Mouse (Mus musculus): Measurements from ENCODE around the gene Unc45b. TPM values are rescaled to one million over a fixed set of nuclear protein-coding genes. Genes with fewer than 3 reads are reported as not detected.
A peak's percentile ranks its signal among the peaks of the same experiment; 100 is the strongest.

Gene Unc45b
- polyA plus RNA-seq, 1 experiment: 3.3 TPM

DNA sequence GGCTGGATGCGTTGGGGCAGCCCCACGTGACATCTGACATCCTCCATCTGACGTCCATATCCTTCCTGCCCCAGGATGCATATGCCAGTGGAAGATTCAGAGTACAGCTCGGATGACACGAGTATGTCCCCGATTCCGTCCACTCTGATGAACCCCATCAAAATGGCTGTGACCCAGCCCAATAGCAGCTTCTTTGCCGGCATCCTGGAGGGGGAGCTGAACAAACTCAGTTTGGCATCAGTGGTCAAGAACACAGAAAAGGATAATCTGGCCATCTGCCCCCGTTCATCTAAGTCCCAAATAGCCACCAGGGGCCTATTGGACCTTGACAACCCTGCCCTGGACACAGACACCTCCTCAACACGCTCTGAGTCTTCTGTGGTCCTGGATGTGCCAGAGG lies 12.9 kb upstream of the Unc45b start:
- no peaks in the 10 kb centered on the region for H3K36me3 ChIP-seq (ENCODE audit: control insufficient read depth, insufficient read depth, low read length)
- no peak for TF ChIP-seq CTCF (IDR thresholded peaks at IDR 0.05; ENCODE audit: control insufficient read depth, insufficient read depth, insufficient replicate concordance, low read depth, low read length)
- TF ChIP-seq POLR2A (IDR thresholded peaks at IDR 0.05; ENCODE audit: control insufficient read depth, low read depth, low read length): no peak
- H3K27me3 ChIP-seq (ENCODE audit: control insufficient read depth, insufficient read depth, low read length): no peaks in the 10 kb centered on the region
- H3K4me3 ChIP-seq (ENCODE audit: control insufficient read depth, low read depth, low read length): no peak overlapping the region
- no peaks in the 10 kb centered on the region for H3K4me1 ChIP-seq (ENCODE audit: control insufficient read depth, insufficient read depth, low read length)
- H3K27ac ChIP-seq (ENCODE audit: control insufficient read depth, insufficient read depth, low read depth, low read length): no peak overlapping the region

DNA sequence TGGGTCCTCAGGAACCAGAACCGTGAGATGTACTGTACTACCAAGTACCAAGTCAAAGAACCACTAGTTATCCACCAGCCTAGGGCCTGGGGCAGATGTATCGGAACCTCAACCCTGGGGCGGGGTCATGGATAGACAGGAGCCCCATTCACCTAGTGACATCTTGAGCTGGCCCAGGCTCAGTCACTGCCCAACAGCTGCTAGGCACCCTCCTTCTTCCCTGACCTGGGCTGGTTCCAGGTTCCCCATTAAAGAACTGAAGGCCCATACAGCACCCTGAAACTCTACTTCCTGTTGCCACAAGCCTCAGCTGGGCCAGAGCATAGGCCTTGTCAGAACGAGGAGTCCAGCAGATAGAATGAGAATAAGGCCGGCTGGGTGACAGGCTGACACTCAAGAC lies 10.6 kb upstream of the Unc45b start:
- H3K27ac ChIP-seq (ENCODE audit: control insufficient read depth, insufficient read depth, low read depth, low read length): no peak overlapping the region
- H3K36me3 ChIP-seq (ENCODE audit: control insufficient read depth, insufficient read depth, low read length): no peaks in the 10 kb centered on the region; the same call in 1 of the 2 replicates
- H3K4me3 ChIP-seq (ENCODE audit: control insufficient read depth, low read depth, low read length): no peak overlapping the region
- H3K27me3 ChIP-seq (ENCODE audit: control insufficient read depth, insufficient read depth, low read length): no peaks in the 10 kb centered on the region
- H3K4me1 ChIP-seq (ENCODE audit: control insufficient read depth, insufficient read depth, low read length): no peaks in the 10 kb centered on the region
- no peak for TF ChIP-seq CTCF (IDR thresholded peaks at IDR 0.05; ENCODE audit: control insufficient read depth, insufficient read depth, insufficient replicate concordance, low read depth, low read length)
- no peak for TF ChIP-seq POLR2A (IDR thresholded peaks at IDR 0.05; ENCODE audit: control insufficient read depth, low read depth, low read length)

DNA sequence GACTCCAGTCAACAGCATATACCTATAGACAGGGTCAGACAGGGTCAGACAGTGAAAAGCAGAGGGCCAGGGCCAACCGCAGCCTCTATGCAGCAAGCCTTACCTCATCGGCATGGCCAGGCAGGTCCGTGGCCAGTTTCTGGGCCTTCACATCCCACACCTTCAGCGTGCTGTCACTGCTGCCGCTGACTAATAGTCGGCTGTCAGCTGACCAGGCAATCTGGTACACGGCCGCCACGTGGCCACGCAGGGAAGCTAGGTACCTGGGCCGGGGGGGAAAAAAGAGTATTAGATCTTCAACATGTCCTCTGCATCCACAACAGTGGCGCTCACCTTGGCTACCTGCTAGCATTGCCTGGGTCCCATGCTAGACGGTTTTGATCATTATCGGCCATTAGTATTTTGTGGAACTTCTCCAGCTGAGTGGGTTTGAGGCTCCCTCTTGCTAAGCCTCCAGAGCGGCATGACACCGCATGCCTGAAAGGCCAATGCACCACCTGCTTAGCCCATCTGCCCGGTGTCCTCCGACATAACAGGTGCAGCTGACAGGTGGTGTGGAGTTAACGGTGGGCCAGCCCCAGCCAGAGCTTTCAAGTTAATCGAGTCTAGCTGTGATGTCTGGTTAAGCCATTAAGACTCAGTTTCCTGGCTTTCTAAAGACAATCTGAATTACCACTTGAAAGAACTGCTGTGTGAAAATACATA lies 8.6 kb upstream of the Unc45b start:
- Histone ChIP-seq H3K4me3 (ENCODE audit: control insufficient read depth, low read depth, low read length) (no peak overlapping the region), H3K27me3 (ENCODE audit: control insufficient read depth, insufficient read depth, low read length) (no peaks in the 10 kb centered on the region), H3K4me1 (ENCODE audit: control insufficient read depth, insufficient read depth, low read length) (no peaks in the 10 kb centered on the region), H3K27ac (ENCODE audit: control insufficient read depth, insufficient read depth, low read depth, low read length) (no peak overlapping the region), H3K36me3 (ENCODE audit: control insufficient read depth, insufficient read depth, low read length) (no peaks in the 10 kb centered on the region; the same call in 1 of the 2 replicates)
- TF ChIP-seq POLR2A (IDR thresholded peaks at IDR 0.05; ENCODE audit: control insufficient read depth, low read depth, low read length): no peak
- TF ChIP-seq CTCF (IDR thresholded peaks at IDR 0.05; ENCODE audit: control insufficient read depth, insufficient read depth, insufficient replicate concordance, low read depth, low read length): no peak

DNA sequence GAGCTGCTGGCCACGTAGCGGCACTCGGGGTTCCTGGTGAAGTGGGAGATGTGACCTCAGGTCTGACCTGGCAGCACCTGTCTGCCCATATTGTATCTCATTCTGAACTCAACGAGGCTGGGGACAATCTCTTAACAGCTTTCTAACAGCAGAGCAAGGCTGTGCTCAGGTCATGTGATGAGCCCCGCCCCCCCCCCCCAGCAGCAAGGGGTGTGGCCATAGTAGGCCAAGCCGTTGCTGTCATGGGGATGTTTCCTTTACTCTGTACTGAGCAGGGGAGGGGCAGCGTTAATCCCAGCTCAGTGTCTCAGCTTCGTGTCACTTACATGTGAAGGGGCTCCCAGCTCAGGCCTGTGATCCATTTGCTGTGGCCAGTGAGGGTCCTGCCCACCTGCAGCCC lies 5.4 kb upstream of the Unc45b start:
- Histone ChIP-seq H3K4me3 (ENCODE audit: control insufficient read depth, low read depth, low read length) (no peak overlapping the region), H3K27ac (ENCODE audit: control insufficient read depth, insufficient read depth, low read depth, low read length) (no peak overlapping the region), H3K36me3 (ENCODE audit: control insufficient read depth, insufficient read depth, low read length) (no peaks in the 10 kb centered on the region; the same call in 1 of the 2 replicates), H3K27me3 (ENCODE audit: control insufficient read depth, insufficient read depth, low read length) (no peaks in the 10 kb centered on the region), H3K4me1 (ENCODE audit: control insufficient read depth, insufficient read depth, low read length) (peaks cover 9% of the 10 kb centered on the region)
- TF ChIP-seq CTCF (IDR thresholded peaks at IDR 0.05; ENCODE audit: control insufficient read depth, insufficient read depth, insufficient replicate concordance, low read depth, low read length): no peak

DNA sequence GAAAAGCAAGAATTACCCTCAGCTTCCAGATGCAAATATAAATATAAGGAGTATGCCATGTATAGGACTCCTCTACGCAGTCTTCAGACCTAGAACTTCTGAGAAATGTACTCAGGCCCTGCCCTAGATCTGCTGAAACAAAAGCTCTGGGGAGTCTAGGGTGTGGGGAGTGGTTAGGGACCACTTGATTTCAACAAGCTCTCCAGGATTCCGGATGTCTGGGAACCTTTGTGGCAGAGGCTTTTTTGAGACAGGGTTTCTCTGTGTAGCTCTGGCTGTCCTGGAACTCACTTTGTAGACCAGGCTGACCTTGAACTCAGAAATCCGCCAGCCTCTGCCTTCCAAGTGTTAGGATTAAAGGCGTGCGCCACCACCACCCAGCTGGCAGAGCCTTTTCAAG lies 4.5 kb upstream of the Unc45b start:
- H3K36me3 ChIP-seq (ENCODE audit: control insufficient read depth, insufficient read depth, low read length): no peaks in the 10 kb centered on the region; the same call in 1 of the 2 replicates
- peaks cover 9% of the 10 kb centered on the region for H3K4me1 ChIP-seq (ENCODE audit: control insufficient read depth, insufficient read depth, low read length)
- no peaks in the 10 kb centered on the region for H3K27me3 ChIP-seq (ENCODE audit: control insufficient read depth, insufficient read depth, low read length)
- TF ChIP-seq CTCF (IDR thresholded peaks at IDR 0.05; ENCODE audit: control insufficient read depth, insufficient read depth, insufficient replicate concordance, low read depth, low read length) (no peak), POLR2A (IDR thresholded peaks at IDR 0.05; ENCODE audit: control insufficient read depth, low read depth, low read length) (no peak)
- H3K4me3 ChIP-seq (ENCODE audit: control insufficient read depth, low read depth, low read length): no peak overlapping the region
- no peak overlapping the region for H3K27ac ChIP-seq (ENCODE audit: control insufficient read depth, insufficient read depth, low read depth, low read length)

DNA sequence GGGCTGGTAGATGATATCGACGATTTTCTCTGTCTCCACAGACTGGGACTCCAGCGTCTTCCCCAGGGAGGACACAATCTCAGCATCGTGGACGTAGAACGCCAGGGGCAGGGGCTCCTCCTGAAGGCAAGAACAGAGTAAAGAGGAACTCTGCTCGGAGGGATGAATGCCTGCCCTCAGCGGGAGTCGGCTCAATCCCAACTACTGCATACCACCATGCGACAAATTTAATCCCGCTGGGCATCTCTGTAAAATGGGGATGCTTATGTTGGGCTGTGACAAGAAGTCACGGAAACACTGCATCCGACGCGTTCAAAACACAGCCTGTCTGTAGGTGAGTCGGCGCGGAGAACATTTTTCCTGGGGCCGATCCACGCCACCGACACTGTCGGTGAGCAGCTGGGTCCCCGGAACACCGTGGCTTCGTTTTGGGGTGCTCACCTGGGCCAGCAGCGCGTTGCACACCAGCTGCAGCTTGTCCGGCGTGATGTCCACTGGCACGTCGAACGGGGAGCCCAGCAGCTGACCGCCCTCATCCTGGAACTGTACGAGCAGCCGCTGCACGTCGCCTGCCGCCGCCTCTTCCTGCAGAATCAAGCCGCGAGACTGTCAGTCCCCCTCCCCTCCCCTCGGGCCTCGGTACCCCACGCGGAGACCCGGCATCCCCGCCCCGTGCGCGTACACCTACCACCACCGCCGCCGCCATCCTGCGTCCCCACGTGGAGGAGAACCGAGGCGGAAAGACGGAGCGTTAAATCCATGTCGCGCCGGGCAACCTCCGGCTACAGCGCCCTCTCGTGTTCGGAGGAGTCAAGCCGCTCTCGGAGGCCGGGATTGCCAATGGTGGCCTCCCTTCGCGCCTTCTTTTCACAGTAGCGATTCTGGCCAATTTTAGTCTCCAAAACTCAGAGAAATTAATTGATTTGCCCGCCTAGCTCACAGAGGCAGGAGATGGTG lies 2.4 kb upstream of the Unc45b start, which contains the start of gene Nle1:
Gene Nle1, minus strand, starts transcription at position 761 of the 957 bp plus-strand sequence.
- Histone ChIP-seq H3K27ac (ENCODE audit: control insufficient read depth, insufficient read depth, low read depth, low read length) (0 out of 2 replicates have a peak within 1 kb of the TSS, but pooled peaks have one; percentile 18), H3K4me3 (ENCODE audit: control insufficient read depth, low read depth, low read length) (peak within 1 kb of the TSS; percentile 86), H3K4me1 (ENCODE audit: control insufficient read depth, insufficient read depth, low read length) (peaks cover 9% of the 10 kb centered on the region), H3K36me3 (ENCODE audit: control insufficient read depth, insufficient read depth, low read length) (no peaks in the 10 kb centered on the region; the same call in 1 of the 2 replicates), H3K27me3 (ENCODE audit: control insufficient read depth, insufficient read depth, low read length) (no peaks in the 10 kb centered on the region)
- TF ChIP-seq CTCF (IDR thresholded peaks at IDR 0.05; ENCODE audit: control insufficient read depth, insufficient read depth, insufficient replicate concordance, low read depth, low read length) (peak; percentile 93), POLR2A (IDR thresholded peaks at IDR 0.05; ENCODE audit: control insufficient read depth, low read depth, low read length) (peak; percentile 73)

DNA sequence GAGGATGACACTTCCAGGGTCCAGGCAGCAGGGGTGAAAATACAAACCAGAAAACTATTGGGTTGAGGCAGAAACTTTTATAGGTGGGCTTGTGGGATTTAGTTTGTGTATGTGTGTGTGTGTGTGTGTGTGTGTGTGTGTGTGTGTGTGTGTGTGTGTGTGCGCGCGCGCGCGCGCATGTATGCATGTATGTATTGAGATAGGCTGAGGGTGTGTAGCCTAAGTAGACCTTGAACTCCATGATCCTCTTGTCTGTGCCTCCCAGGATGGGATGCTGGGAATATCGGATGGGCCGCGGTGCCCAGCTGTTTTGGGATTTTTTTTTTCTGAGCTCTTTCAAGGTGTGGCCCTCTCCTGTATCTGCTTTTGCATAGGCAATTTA lies 1.8 kb upstream of the Unc45b start:
- Histone ChIP-seq H3K36me3 (ENCODE audit: control insufficient read depth, insufficient read depth, low read length) (no peaks in the 10 kb centered on the region; the same call in 1 of the 2 replicates), H3K4me1 (ENCODE audit: control insufficient read depth, insufficient read depth, low read length) (peaks cover 9% of the 10 kb centered on the region), H3K4me3 (ENCODE audit: control insufficient read depth, low read depth, low read length) (peak overlapping the region; percentile 86), H3K27ac (ENCODE audit: control insufficient read depth, insufficient read depth, low read depth, low read length) (no peak overlapping the region), H3K27me3 (ENCODE audit: control insufficient read depth, insufficient read depth, low read length) (no peaks in the 10 kb centered on the region)
- TF ChIP-seq POLR2A (IDR thresholded peaks at IDR 0.05; ENCODE audit: control insufficient read depth, low read depth, low read length) (no peak), CTCF (IDR thresholded peaks at IDR 0.05; ENCODE audit: control insufficient read depth, insufficient read depth, insufficient replicate concordance, low read depth, low read length) (no peak)

All from testis, adult 2 months (tissue).